Mouse (Mus musculus): Measurements from ENCODE around the gene Fuk.
"Not testable (repeated sequence)": the region's sequence is repeated elsewhere in the genome, so short reads cannot be mapped to it uniquely, and the experiment has no call there.

Fuk gene

GRCm38 (mm10) chr8:110901839-110902578 lies at the start of gene Fuk:
TSS of gene Fuk (minus strand) at chr8:110902488.
- DNase-seq, result peak; percentile 92 to 93

- peak; percentile 61 to 66 for DNase-seq
These were observed 47.8 kb upstream of the Fuk start for GRCm38 (mm10) chr8:110950065-110950484.

- no peak for DNase-seq
These were observed 43.4 kb upstream of the Fuk start for GRCm38 (mm10) chr8:110945716-110946115.

GRCm38 (mm10) chr8:110944276-110944876 lies 42.1 kb upstream of the Fuk start:
- DNase-seq, result no peak

- peak; percentile 85 to 89 for DNase-seq
These were observed 39.2 kb upstream of the Fuk start for GRCm38 (mm10) chr8:110941453-110941948.

GRCm38 (mm10) chr8:110940682-110941452 lies 38.6 kb upstream of the Fuk start:
- DNase-seq, result no peak

- DNase-seq, result peak; percentile 56 to 61
These were observed 36.7 kb upstream of the Fuk start for GRCm38 (mm10) chr8:110938882-110939589.

- peak in 1 of 2 experiments; percentile 34 for DNase-seq
These were observed 33.9 kb upstream of the Fuk start for GRCm38 (mm10) chr8:110936217-110936616.

GRCm38 (mm10) chr8:110933272-110933671 lies 31.0 kb upstream of the Fuk start:
- DNase-seq, result no peak

- no peak for DNase-seq
These were observed 30.2 kb upstream of the Fuk start for GRCm38 (mm10) chr8:110932444-110932843.

GRCm38 (mm10) chr8:110931176-110931939 lies 29.1 kb upstream of the Fuk start:
- DNase-seq, result peak; percentile 77 to 84

GRCm38 (mm10) chr8:110929672-110930071 lies 27.4 kb upstream of the Fuk start:
- not testable (repeated sequence) for DNase-seq

- no peak for DNase-seq
These were observed 26.8 kb upstream of the Fuk start for GRCm38 (mm10) chr8:110929066-110929465.

- DNase-seq, result no peak
These were observed 26.1 kb upstream of the Fuk start for GRCm38 (mm10) chr8:110928435-110928834.

- DNase-seq, result no peak
These were observed 24.4 kb upstream of the Fuk start for GRCm38 (mm10) chr8:110926690-110927089.

- DNase-seq, result no peak
These were observed 23.4 kb upstream of the Fuk start for GRCm38 (mm10) chr8:110925691-110926140.

- DNase-seq, result peak; percentile 41 to 52
These were observed 19.4 kb upstream of the Fuk start for GRCm38 (mm10) chr8:110921492-110922230.

- DNase-seq, result no peak
These were observed 18.5 kb upstream of the Fuk start for GRCm38 (mm10) chr8:110920773-110921277.

- peak in 1 of 2 experiments; percentile 39 for DNase-seq
These were observed 17.9 kb upstream of the Fuk start for GRCm38 (mm10) chr8:110920032-110920772.
